Mouse (Mus musculus) forelimb bud, embryonic 11.5 days (tissue): ENCODE results near the gene Iqcm.
"Not testable (repeated sequence)": the region's sequence is repeated elsewhere in the genome, so short reads cannot be mapped to it uniquely, and the experiment has no call there.

Experiments
- DNase-seq: peaks from one replicate; pipeline ENCODE4 v3.0.0-alpha.2; 2012; ENCODE audit warnings: low read depth, low spot score

Iqcm gene

GRCm38 (mm10) chr8:75448394-75448793, at the start of gene Iqcm:
Gene Iqcm (plus strand): TSS chr8:75448694.
- DNase-seq = no peak

GRCm38 (mm10) chr8:75406489-75406888, 42.0 kb upstream of the Iqcm start, which contains the start of gene Gm10358:
Gene Gm10358 (minus strand): TSS chr8:75406589.
- DNase-seq = no peak

GRCm38 (mm10) chr8:75415696-75416095, 32.8 kb upstream of the Iqcm start:
- DNase-seq = not testable (repeated sequence)

- no peak for DNase-seq
Observed at GRCm38 (mm10) chr8:75476756-75477155, 28.3 kb downstream of the Iqcm start.

- DNase-seq = no peak
Observed at GRCm38 (mm10) chr8:75489035-75489678, 40.7 kb downstream of the Iqcm start.

GRCm38 (mm10) chr8:75509299-75509698, 60.8 kb downstream of the Iqcm start:
- DNase-seq = no peak

- no peak for DNase-seq
Observed at GRCm38 (mm10) chr8:75513786-75514185, 65.3 kb downstream of the Iqcm start.

GRCm38 (mm10) chr8:75549284-75549683, 100.8 kb downstream of the Iqcm start:
- no peak for DNase-seq

- DNase-seq = no peak
Observed at GRCm38 (mm10) chr8:75596281-75596680, 147.8 kb downstream of the Iqcm start.

- no peak for DNase-seq
Observed at GRCm38 (mm10) chr8:75642958-75643357, 194.5 kb downstream of the Iqcm start.

- DNase-seq = no peak
Observed at GRCm38 (mm10) chr8:75659287-75659686, 210.8 kb downstream of the Iqcm start.

- no peak for DNase-seq
Observed at GRCm38 (mm10) chr8:75746561-75746960, 298.1 kb downstream of the Iqcm start.

GRCm38 (mm10) chr8:75755596-75755995, 307.1 kb downstream of the Iqcm start:
- no peak for DNase-seq

GRCm38 (mm10) chr8:75828468-75829132, 380.1 kb downstream of the Iqcm start:
- DNase-seq = no peak

- no peak for DNase-seq
Observed at GRCm38 (mm10) chr8:75835245-75835644, 386.8 kb downstream of the Iqcm start.

GRCm38 (mm10) chr8:75917603-75918344, 469.3 kb downstream of the Iqcm start:
- DNase-seq = no peak

GRCm38 (mm10) chr8:75949166-75949565, 500.7 kb downstream of the Iqcm start:
- no peak for DNase-seq

- no peak for DNase-seq
Observed at GRCm38 (mm10) chr8:75956016-75956415, 507.5 kb downstream of the Iqcm start.

- no peak for DNase-seq
Observed at GRCm38 (mm10) chr8:76018501-76018900, 570.0 kb downstream of the Iqcm start.
